Mouse (Mus musculus): ENCODE results near the gene Gfod2. TPM values are rescaled to one million over a fixed set of nuclear protein-coding genes. Genes with fewer than 3 reads are reported as not detected.

The Gfod2 gene
- 27.4 and 28.4 TPM in 2 replicates for polyA plus RNA-seq (2015; fragmentation: Nextera tagmentation; extraction: Ambion mirVana)

DNA sequence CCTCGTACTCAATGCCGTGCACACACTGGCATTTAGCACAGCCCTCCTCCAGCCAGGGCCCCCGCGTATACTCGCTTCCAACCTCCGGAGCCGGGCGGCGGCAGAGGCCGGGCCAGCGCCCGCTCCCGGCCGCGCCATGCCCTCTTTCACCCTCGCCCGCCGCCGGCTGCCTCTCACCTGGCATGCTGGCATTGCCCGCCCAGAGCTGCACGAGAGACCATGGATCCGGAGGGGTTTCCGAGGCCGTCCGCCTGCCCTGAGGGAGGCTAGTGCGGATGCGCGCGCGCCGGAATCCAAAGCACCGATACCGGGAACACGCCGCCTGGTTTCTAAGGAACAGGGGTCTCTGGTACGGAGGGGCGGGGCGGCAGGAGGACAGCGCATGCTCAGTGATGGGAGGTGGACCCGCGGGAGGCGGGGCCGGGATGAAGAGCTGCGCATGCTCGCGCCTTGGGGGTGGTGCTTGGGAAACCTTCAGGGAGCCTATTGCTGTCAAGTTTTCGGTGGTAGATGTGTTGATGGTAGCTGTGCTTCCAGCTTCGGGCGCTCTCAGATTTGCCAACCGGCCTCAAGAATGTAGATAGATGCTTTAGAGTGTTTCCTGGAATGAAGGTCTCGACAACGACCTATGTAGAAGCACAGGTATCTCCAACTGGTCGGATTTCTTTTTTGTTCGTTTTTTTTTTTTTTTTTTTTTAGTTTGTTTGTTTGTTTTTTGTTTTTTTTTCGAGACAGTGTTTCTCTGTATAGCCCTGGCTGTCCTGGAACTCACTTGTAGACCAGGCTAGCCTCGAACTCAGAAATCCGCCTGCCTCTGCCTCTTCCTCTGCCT is at the start of gene Gfod2:
TSS of gene Gfod2 (minus strand) at position 388 of the 832 bp plus-strand sequence.
- peak within 1 kb of the TSS; percentile 82 for H3K4me2 ChIP-seq (replicated peaks)
- peak within 1 kb of the TSS; percentile 96 for H3K4me3 ChIP-seq
- no peaks in the 10 kb centered on the region for H3K9me3 ChIP-seq
- peak; percentile 98 for ATAC-seq (ENCODE audit: low FRiP score, low read depth)
- no peaks in the 10 kb centered on the region for H3K27me3 ChIP-seq
- H3K27ac ChIP-seq, result peak within 1 kb of the TSS; percentile 72; the same call in 1 of the 2 replicates
- H3K9ac ChIP-seq, result peak within 1 kb of the TSS; percentile 93
- H3K4me1 ChIP-seq, result peaks cover 19% of the 10 kb centered on the region
- 3% methylated on average over 57 of the region's 57 CpGs for WGBS
- H3K36me3 ChIP-seq, result no peaks in the 10 kb centered on the region

DNA sequence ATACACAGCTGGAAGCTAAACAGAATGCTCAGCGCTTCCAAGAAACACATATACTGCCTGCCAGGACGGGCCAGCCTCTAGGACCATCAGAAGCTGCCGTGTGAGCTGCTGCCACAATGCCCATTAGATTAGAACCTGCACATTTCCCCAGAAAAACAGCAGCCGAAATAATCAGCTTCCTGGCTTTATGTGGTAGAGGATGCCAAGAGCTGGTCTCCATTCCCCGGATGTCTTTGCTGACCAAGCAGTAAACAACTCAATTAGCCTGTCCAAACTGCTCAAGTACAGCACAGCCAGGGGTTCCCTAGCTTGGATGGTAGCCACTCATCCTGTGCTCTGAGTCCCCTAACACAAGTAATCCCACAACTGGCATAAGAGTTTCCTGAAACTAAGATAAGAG is 49.3 kb upstream of the Gfod2 start:
- Histone ChIP-seq H3K4me3 (no peak overlapping the region), H3K27me3 (no peaks in the 10 kb centered on the region), H3K4me1 (no peaks in the 10 kb centered on the region), H3K27ac (no peak overlapping the region), H3K36me3 (peaks cover 35% of the 10 kb centered on the region), H3K9ac (no peak overlapping the region), H3K9me3 (no peaks in the 10 kb centered on the region), H3K4me2 (replicated peaks) (no peak overlapping the region)
- 86% methylated on average over 5 of the region's 5 CpGs for WGBS
- no peak for ATAC-seq (ENCODE audit: low FRiP score, low read depth)

DNA sequence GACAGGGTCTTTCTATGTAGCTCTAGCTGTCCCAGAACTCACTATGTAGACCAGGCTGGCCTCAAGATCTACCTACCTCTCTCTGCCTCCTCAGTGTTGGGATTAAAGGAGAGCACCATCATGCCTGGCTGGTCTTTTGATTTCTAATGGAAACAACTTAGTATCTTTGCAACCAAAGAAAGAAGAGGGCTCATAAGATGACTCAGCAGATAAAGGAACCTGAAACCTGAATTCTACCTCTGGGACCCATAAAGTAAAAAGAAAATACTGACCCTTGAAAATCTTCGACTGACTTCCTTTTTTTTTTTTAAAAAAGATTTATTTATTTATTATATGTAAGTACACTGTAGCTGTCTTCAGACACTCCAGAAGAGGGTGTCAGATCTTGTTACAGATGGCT is 47.5 kb upstream of the Gfod2 start:
- no peak overlapping the region for H3K9ac ChIP-seq
- H3K4me1 ChIP-seq, result no peaks in the 10 kb centered on the region
- no peak overlapping the region for H3K4me2 ChIP-seq (replicated peaks)
- H3K4me3 ChIP-seq, result no peak overlapping the region
- ATAC-seq (ENCODE audit: low FRiP score, low read depth), result no peak
- 75% methylated on average over 1 of the region's 1 CpGs for WGBS
- no peak overlapping the region for H3K27ac ChIP-seq
- no peaks in the 10 kb centered on the region for H3K9me3 ChIP-seq
- H3K36me3 ChIP-seq, result peaks cover 22% of the 10 kb centered on the region
- H3K27me3 ChIP-seq, result no peaks in the 10 kb centered on the region

DNA sequence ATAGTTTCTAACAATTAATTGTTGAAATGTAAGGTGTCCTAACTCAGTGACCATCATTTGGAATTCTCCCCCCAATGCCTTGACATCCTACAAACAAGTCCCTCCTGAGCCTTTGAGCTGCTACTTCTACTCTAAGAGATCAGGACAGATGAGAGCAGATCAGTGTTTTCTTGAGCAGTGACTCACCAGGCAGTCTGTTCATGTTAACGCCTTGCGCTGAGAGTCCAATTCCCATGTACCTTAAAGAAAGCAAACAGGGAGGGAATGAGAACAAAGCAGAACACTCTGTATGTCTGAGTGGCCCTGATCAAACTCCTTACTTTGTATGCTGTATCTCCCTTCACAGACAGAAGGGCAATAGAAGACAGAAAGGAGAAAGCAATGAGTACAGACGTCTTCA is 46.9 kb upstream of the Gfod2 start:
- WGBS, result 83% methylated on average over 3 of the region's 3 CpGs
- H3K9ac ChIP-seq, result no peak overlapping the region
- H3K9me3 ChIP-seq, result no peaks in the 10 kb centered on the region
- no peak for ATAC-seq (ENCODE audit: low FRiP score, low read depth)
- no peak overlapping the region for H3K4me2 ChIP-seq (replicated peaks)
- H3K36me3 ChIP-seq, result peaks cover 22% of the 10 kb centered on the region
- no peaks in the 10 kb centered on the region for H3K4me1 ChIP-seq
- H3K27ac ChIP-seq, result no peak overlapping the region
- H3K4me3 ChIP-seq, result no peak overlapping the region
- no peaks in the 10 kb centered on the region for H3K27me3 ChIP-seq

DNA sequence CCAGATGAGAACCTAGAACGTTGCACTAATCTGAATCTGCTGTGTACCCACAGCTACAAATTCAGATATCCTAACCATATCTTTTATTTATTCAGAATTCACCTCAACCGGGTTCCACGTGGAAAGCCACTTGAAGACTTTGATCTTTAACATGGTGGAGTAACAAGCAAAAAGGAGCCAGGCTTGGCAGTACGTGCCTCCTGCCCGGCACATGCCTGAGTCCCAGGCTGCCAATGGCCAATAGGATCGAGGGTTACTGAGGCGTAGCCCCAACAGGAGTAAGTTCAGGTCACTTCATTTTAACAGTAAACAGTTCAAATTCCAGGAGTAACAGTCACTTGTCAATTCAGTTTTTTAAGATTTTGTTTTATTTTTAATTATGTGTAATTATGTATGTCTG is 46.3 kb upstream of the Gfod2 start:
- no peak overlapping the region for H3K27ac ChIP-seq
- H3K9me3 ChIP-seq, result no peaks in the 10 kb centered on the region
- WGBS, result 92% methylated on average over 7 of the region's 7 CpGs
- no peaks in the 10 kb centered on the region for H3K27me3 ChIP-seq
- no peak overlapping the region for H3K4me3 ChIP-seq
- H3K9ac ChIP-seq, result no peak overlapping the region
- H3K36me3 ChIP-seq, result peaks cover 26% of the 10 kb centered on the region
- no peak for ATAC-seq (ENCODE audit: low FRiP score, low read depth)
- H3K4me1 ChIP-seq, result no peaks in the 10 kb centered on the region
- H3K4me2 ChIP-seq (replicated peaks), result no peak overlapping the region

DNA sequence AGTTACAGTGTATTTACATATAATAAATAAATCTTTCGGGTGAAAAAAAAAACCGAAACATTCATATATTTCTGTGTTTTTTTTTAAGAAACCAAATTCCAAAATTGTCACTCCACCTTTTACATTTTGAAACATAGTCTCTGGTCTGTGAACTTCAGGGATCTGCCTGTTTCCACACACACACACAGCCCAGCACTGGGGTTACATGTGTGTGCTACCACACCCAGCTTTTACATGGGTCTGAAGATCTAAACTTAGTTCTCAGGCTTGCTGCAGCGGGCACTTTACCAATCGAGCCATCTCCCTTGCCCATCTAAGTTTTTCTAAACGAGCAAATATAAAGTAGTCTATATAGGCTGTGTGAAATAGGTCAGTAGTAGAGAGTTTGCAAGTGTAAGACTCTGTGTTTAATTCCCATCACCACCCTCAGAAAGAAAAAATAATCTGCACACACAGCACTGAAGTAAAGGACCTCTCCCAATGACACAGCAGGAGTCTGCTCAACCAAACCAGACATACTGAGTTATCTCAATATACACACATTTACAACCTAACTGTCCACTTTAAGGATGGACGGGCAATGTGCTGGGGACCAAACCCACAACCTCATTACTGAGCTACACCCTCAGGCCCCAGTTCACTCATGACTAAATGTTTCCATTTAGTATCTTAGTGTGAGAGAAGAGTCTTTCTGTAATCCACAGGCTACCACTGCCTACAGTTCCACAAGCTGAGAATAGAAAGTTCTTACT is 42.9 kb upstream of the Gfod2 start:
- no peaks in the 10 kb centered on the region for H3K9me3 ChIP-seq
- H3K4me3 ChIP-seq, result no peak overlapping the region
- H3K4me1 ChIP-seq, result peaks cover 10% of the 10 kb centered on the region
- peaks cover 29% of the 10 kb centered on the region for H3K36me3 ChIP-seq
- no peak for ATAC-seq (ENCODE audit: low FRiP score, low read depth)
- WGBS, result 86% methylated on average over 6 of the region's 6 CpGs
- H3K27me3 ChIP-seq, result no peaks in the 10 kb centered on the region
- no peak overlapping the region for H3K4me2 ChIP-seq (replicated peaks)
- H3K27ac ChIP-seq, result no peak overlapping the region
- no peak overlapping the region for H3K9ac ChIP-seq

DNA sequence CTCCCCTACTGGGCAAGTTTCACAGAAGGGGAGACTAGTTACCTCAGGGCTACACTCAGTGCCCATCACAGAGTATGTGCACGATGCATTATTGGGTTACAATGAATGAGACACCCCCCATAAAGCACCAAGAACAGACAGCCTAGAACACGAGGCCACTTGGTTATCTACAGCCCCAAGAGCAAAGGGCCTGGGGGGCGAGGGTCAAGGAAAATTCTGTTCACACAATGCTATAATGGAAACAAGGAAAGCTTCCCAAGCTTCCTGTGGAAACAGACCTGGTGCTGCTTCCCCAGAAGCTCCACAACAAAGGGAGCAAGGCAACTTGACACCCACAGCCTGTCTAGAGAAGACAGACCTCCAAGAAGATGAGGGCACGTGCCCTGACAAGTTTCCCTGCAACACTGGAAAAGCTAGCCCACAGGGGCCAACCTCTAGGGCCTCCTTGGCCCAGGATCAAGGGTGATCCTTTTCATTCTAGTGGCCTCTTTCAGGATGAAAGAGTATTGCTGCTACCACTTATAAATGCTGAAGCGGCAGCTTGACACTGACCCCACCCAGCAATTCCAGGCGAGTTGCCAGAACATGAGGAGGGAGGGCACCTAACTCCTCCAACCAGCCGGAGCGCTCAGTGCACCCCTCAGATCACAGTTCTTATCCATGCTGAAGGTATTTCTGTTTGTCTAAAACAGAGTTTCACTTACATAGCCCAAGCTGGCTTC is 40.8 kb upstream of the Gfod2 start:
- no peak for ATAC-seq (ENCODE audit: low FRiP score, low read depth)
- no peaks in the 10 kb centered on the region for H3K27me3 ChIP-seq
- 55% methylated on average over 8 of the region's 8 CpGs for WGBS
- no peak overlapping the region for H3K4me3 ChIP-seq
- no peaks in the 10 kb centered on the region for H3K9me3 ChIP-seq
- peak overlapping the region; percentile 11 for H3K4me2 ChIP-seq (replicated peaks)
- no peak overlapping the region for H3K9ac ChIP-seq
- peak overlapping the region; percentile 15; the same call in 1 of the 2 replicates for H3K27ac ChIP-seq
- peaks cover 10% of the 10 kb centered on the region for H3K4me1 ChIP-seq
- H3K36me3 ChIP-seq, result peaks cover 30% of the 10 kb centered on the region

DNA sequence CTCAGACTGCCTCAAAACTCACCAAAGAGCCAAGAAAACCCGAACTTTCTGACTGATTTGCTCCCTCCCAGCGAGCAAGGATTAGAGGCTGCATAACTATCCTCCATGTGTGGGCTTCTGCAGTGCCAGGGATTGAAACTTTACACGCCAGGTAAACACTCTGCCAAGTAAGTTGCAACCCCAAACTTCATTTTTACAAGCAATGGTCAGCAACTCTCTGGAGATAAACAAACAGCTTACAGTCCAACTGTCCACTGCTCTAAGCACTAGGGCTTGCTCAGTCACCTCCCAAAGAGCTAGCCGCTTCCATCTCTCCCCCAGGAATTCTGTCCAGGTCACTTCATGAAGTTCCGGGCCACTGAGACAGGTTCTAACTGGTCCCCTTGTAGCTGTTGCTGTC is 39.9 kb upstream of the Gfod2 start:
- H3K27ac ChIP-seq, result no peak overlapping the region
- no peak overlapping the region for H3K4me3 ChIP-seq
- H3K9ac ChIP-seq, result no peak overlapping the region
- no peaks in the 10 kb centered on the region for H3K9me3 ChIP-seq
- WGBS, result 88% methylated on average over 5 of the region's 5 CpGs
- no peak for ATAC-seq (ENCODE audit: low FRiP score, low read depth)
- H3K4me2 ChIP-seq (replicated peaks), result no peak overlapping the region
- H3K4me1 ChIP-seq, result peaks cover 10% of the 10 kb centered on the region
- H3K27me3 ChIP-seq, result no peaks in the 10 kb centered on the region
- H3K36me3 ChIP-seq, result peaks cover 25% of the 10 kb centered on the region

DNA sequence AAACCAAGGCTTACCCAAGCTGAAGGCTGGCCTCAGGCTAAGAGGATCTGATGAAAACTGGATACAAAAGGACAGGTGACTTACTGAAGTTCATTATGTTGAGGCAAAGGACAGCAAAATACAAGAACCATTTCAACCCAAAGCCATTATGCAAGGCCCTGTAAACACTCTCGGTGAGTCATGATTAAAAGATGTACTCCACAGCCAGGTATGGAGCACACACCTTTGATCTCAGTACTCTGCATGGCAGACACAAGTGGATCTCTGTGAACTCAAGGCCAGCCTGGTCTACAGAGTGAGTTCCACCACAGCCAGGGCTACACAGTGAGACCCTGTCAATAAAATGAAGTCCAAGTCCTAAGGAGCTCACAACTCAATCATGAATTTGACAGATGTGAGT is 37.3 kb upstream of the Gfod2 start:
- H3K4me2 ChIP-seq (replicated peaks), result no peak overlapping the region
- no peak for ATAC-seq (ENCODE audit: low FRiP score, low read depth)
- H3K4me3 ChIP-seq, result no peak overlapping the region
- H3K36me3 ChIP-seq, result peaks cover 35% of the 10 kb centered on the region
- peaks cover 10% of the 10 kb centered on the region for H3K4me1 ChIP-seq
- WGBS, result 94% methylated on average over 1 of the region's 1 CpGs
- H3K27ac ChIP-seq, result no peak overlapping the region
- no peaks in the 10 kb centered on the region for H3K27me3 ChIP-seq
- no peak overlapping the region for H3K9ac ChIP-seq
- no peaks in the 10 kb centered on the region for H3K9me3 ChIP-seq

DNA sequence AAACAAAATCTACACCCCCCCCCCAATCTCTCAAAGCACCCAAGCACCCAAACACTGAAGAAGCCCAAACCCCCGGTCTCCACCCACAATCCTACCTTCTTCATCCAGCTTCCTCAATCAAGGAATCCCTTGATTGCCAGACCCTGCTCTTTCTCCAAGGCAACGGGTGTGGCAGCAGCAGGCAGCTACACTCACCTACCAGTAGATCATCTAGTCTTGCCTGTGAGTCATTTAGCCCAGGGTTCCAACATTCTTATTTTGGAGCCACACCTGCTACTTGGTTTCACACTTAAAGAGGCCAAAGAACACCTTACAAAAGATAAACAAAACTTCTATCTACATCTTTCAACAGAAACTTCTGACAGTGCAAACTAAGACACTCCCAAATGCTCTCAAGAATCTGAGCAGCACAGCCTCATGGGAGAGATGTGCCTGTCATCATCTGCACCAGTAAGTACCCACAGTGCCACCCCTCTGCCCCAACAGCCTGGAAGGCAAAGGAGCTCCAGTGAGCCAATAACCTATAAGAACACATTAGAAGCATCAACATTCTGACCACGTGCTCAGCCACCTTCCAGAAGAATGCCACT is 35.6 kb upstream of the Gfod2 start:
- no peak for ATAC-seq (ENCODE audit: low FRiP score, low read depth)
- no peak overlapping the region for H3K9ac ChIP-seq
- H3K36me3 ChIP-seq, result peaks cover 35% of the 10 kb centered on the region
- 91% methylated on average over 3 of the region's 3 CpGs for WGBS
- H3K4me2 ChIP-seq (replicated peaks), result no peak overlapping the region
- H3K4me3 ChIP-seq, result no peak overlapping the region
- H3K4me1 ChIP-seq, result peaks cover 4% of the 10 kb centered on the region
- H3K9me3 ChIP-seq, result no peaks in the 10 kb centered on the region
- H3K27me3 ChIP-seq, result no peaks in the 10 kb centered on the region
- H3K27ac ChIP-seq, result no peak overlapping the region

DNA sequence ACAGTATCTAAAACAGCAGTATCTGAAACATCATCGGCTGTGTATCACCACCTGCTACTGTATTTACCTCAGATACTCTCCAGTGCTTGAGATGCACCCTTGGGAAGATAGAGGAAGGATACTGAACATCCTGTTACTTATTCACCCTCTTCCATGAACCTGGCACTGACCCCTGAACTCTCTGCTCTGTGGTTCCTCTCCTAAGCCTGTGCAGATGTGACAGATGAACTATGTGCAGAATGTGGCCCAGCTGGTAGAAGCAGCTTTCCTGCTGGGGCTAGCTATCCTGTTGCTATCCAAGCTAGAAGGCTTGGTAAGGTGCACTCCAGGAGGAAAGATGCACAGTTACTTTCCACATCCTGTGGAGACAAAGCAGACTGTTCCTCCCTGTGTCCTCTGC is 34.9 kb upstream of the Gfod2 start:
- Histone ChIP-seq H3K4me3 (no peak overlapping the region), H3K27me3 (no peaks in the 10 kb centered on the region), H3K9me3 (no peaks in the 10 kb centered on the region), H3K27ac (no peak overlapping the region), H3K4me1 (no peaks in the 10 kb centered on the region), H3K36me3 (peaks cover 35% of the 10 kb centered on the region), H3K9ac (no peak overlapping the region), H3K4me2 (replicated peaks) (no peak overlapping the region)
- WGBS, result 97% methylated on average over 1 of the region's 1 CpGs
- no peak for ATAC-seq (ENCODE audit: low FRiP score, low read depth)

DNA sequence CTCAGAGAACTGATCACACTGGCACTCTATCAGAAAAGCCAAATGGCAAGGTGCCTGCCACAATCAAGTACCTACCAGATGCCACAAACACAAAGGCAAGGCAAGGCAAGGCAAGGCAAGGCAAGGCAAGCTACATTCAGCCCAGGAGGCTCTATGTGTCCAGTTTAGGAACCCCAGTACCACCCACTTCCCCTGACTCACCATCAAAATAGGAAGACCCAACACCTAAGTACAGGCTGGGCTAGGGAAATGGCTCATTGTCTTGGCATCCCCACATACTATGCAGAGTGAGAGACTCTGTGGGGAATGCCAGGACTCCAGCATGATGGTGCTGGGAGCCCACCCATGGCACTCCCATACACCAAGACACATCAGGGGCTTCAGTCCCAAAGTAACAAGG is 31.2 kb upstream of the Gfod2 start:
- H3K9me3 ChIP-seq, result no peaks in the 10 kb centered on the region
- no peak overlapping the region for H3K4me3 ChIP-seq
- no peak overlapping the region for H3K27ac ChIP-seq
- no peak overlapping the region for H3K9ac ChIP-seq
- H3K27me3 ChIP-seq, result no peaks in the 10 kb centered on the region
- H3K4me2 ChIP-seq (replicated peaks), result no peak overlapping the region
- H3K4me1 ChIP-seq, result no peaks in the 10 kb centered on the region
- H3K36me3 ChIP-seq, result peaks cover 47% of the 10 kb centered on the region
- ATAC-seq (ENCODE audit: low FRiP score, low read depth), result no peak

Measured in limb, embryonic 13.5 days (tissue).